Mouse (Mus musculus): ENCODE measurements around the gene Myl12a. TPM values are rescaled to one million over a fixed set of nuclear protein-coding genes. Genes with fewer than 3 reads are reported as not detected.

Gene Myl12a
- polyA plus RNA-seq, 1 experiment from 2014 or later, result 171 TPM

DNA sequence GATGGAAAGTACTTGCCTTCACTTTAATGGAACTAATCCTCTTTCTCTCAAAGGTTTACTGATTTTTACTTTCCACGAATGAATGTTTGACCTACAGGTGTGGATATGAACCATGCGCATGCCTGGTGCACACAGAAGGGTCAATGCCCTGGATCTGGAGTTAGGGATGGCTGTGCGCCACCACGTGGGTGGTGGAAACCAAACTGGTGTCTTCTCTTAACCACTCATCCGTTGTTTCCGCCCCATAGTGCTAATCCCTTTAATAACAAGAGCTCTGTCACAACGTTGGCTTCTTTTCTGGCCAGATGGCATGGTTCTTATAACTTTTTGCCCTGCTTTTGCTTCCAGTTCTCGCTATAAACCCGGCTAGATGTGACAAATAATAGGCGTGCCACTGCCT lies 51.4 kb downstream of the Myl12a start:
- Histone ChIP-seq H3K36me3 (ENCODE audit: control insufficient read depth, insufficient read depth) (no peaks in the 10 kb centered on the region), H3K9me3 (replicated peaks; ENCODE audit: control insufficient read depth, low read length) (no peaks in the 10 kb centered on the region), H3K4me3 (ENCODE audit: low read depth, low read length) (no peak overlapping the region), H3K27ac (ENCODE audit: low read length) (no peak overlapping the region), H3K9ac (ENCODE audit: low read depth, low read length) (no peak overlapping the region), H3K4me1 (ENCODE audit: control insufficient read depth, low read depth, low read length) (no peaks in the 10 kb centered on the region), H3K4me2 (ENCODE audit: low read depth, low read length) (no peak overlapping the region), H3K27me3 (ENCODE audit: control insufficient read depth, insufficient read depth, low read depth, low read length) (no peaks in the 10 kb centered on the region)
- WGBS (ENCODE audit: insufficient replicate concordance), result 62% methylated on average over 10 of the region's 10 CpGs
- ATAC-seq (ENCODE audit: low read depth), result no peak

DNA sequence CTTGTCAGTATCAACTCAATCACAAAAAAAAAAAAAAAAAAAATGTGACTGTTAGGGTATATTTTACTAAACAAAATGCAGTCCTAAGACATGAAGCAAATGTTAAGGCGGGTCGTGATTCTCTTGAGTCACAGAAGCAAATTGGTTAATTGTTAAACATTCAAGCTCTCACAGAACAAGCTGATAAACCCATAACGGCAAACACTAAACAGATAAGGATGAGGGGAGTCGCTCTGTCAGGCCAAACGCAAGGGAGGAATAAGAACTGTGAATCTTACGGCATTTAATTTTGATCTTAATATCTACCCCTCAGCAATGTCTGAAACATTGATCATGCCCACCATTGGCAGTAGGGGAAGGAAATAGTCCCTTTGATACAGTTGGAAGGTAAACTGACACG lies 53.5 kb downstream of the Myl12a start:
- no peak overlapping the region for H3K9ac ChIP-seq (ENCODE audit: low read depth, low read length)
- no peak overlapping the region for H3K4me2 ChIP-seq (ENCODE audit: low read depth, low read length)
- no peak overlapping the region for H3K4me3 ChIP-seq (ENCODE audit: low read depth, low read length)
- no peak overlapping the region for H3K27ac ChIP-seq (ENCODE audit: low read length)
- no peak for ATAC-seq (ENCODE audit: low read depth)
- no peaks in the 10 kb centered on the region for H3K4me1 ChIP-seq (ENCODE audit: control insufficient read depth, low read depth, low read length)
- H3K36me3 ChIP-seq (ENCODE audit: control insufficient read depth, insufficient read depth), result no peaks in the 10 kb centered on the region
- no peaks in the 10 kb centered on the region for H3K27me3 ChIP-seq (ENCODE audit: control insufficient read depth, insufficient read depth, low read depth, low read length)
- H3K9me3 ChIP-seq (replicated peaks; ENCODE audit: control insufficient read depth, low read length), result no peaks in the 10 kb centered on the region
- 37% methylated on average over 7 of the region's 7 CpGs for WGBS (ENCODE audit: insufficient replicate concordance)

DNA sequence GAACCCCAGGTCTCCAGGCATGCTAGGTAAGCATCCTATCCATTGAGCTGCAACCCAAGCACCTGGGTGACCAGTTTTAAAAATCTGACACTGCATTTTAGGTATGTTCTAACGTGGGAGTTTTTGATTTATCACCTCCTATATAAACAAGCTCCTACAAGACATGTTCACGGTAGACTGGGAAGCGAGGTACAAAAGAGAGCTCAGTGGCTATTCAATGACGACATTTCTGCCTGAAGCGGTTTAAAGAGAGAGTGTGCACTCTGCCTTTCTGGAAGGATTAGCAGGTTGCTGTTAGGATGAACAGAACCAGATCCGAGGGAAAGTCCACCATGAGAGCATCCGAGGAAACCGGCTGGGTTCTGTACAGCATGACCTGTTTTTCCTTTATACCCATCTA lies 54.0 kb downstream of the Myl12a start:
- Histone ChIP-seq H3K9ac (ENCODE audit: low read depth, low read length) (no peak overlapping the region), H3K27ac (ENCODE audit: low read length) (no peak overlapping the region), H3K36me3 (ENCODE audit: control insufficient read depth, insufficient read depth) (no peaks in the 10 kb centered on the region), H3K27me3 (ENCODE audit: control insufficient read depth, insufficient read depth, low read depth, low read length) (no peaks in the 10 kb centered on the region), H3K9me3 (replicated peaks; ENCODE audit: control insufficient read depth, low read length) (no peaks in the 10 kb centered on the region), H3K4me2 (ENCODE audit: low read depth, low read length) (no peak overlapping the region), H3K4me1 (ENCODE audit: control insufficient read depth, low read depth, low read length) (no peaks in the 10 kb centered on the region), H3K4me3 (ENCODE audit: low read depth, low read length) (no peak overlapping the region)
- no peak for ATAC-seq (ENCODE audit: low read depth)
- 62% methylated on average over 8 of the region's 8 CpGs for WGBS (ENCODE audit: insufficient replicate concordance)

DNA sequence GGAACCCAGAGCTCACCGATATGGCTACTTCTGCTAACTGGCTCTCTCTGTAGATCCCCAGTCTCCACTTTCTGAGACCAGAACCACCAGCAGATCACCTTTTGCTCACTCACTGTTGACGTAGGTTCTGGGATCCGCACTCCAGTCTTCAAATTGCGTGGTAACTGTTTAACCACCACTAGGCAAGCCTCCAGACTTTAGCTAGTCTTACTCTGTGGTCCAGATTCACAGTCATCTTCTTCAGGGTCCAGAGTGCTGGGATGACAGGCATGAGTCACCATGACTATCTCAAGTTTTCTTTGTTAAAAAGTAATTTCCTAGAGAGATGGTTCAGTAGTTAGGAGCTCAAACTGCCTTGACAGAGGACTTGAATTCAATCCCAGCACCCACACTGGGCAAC lies 58.9 kb downstream of the Myl12a start:
- no peak for ATAC-seq (ENCODE audit: low read depth)
- no peak overlapping the region for H3K27ac ChIP-seq (ENCODE audit: low read length)
- no peak overlapping the region for H3K9ac ChIP-seq (ENCODE audit: low read depth, low read length)
- no peaks in the 10 kb centered on the region for H3K9me3 ChIP-seq (replicated peaks; ENCODE audit: control insufficient read depth, low read length)
- H3K4me2 ChIP-seq (ENCODE audit: low read depth, low read length), result no peak overlapping the region
- WGBS (ENCODE audit: insufficient replicate concordance), result 56% methylated on average over 4 of the region's 4 CpGs
- no peaks in the 10 kb centered on the region for H3K4me1 ChIP-seq (ENCODE audit: control insufficient read depth, low read depth, low read length)
- H3K4me3 ChIP-seq (ENCODE audit: low read depth, low read length), result no peak overlapping the region
- H3K36me3 ChIP-seq (ENCODE audit: control insufficient read depth, insufficient read depth), result no peaks in the 10 kb centered on the region
- H3K27me3 ChIP-seq (ENCODE audit: control insufficient read depth, insufficient read depth, low read depth, low read length), result no peaks in the 10 kb centered on the region

Other genes with a start within 250 kb of the Myl12a start
- gene Tgif1, start 149.3 kb downstream of the Myl12a start, polyA plus RNA-seq (2015; fragmentation: Nextera tagmentation; extraction: Ambion mirVana), result 8.9 and 9.0 TPM in 2 replicates
- 2.1 and 3.3 TPM in 2 replicates for gene Myom1, start 245 bp downstream of the Myl12a start, polyA plus RNA-seq (2015; fragmentation: Nextera tagmentation; extraction: Ambion mirVana)
- gene Lpin2, start 179.7 kb upstream of the Myl12a start, polyA plus RNA-seq (2015; fragmentation: Nextera tagmentation; extraction: Ambion mirVana), result 46.8 and 51.5 TPM in 2 replicates